Mouse (Mus musculus): ENCODE measurements around the gene Gm28038. TPM values are rescaled to one million over a fixed set of nuclear protein-coding genes. Genes with fewer than 3 reads are reported as not detected.

Gene Gm28038
- polyA plus RNA-seq, 1 experiment, result 114 TPM

DNA sequence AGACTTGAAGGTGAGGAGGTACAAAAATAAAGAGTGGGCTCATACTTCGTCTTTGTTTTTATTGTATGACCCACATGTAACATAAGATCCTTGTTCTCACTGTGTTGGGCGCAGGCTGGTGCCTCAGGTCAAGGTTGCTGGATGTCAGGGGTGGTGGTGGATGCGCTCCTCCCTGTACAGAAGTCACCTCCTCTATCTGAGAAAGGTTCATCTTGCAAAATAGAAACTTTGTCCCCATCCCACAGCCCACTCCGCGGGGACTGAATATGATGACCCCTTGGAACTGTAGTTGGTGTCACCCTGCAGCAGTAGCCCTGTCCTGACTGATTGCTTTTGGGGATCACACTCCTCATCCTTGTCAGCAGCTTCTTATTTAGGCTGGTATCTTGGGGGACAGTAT lies 33.8 kb upstream of the Gm28038 start:
- Histone ChIP-seq H3K9ac (ENCODE audit: low read depth, poor library complexity, severe bottlenecking) (no peak overlapping the region), H3K9me3 (replicated peaks; ENCODE audit: control insufficient read depth, insufficient read depth, low read length, poor library complexity, severe bottlenecking) (no peaks in the 10 kb centered on the region), H3K27me3 (ENCODE audit: control insufficient read depth, insufficient read depth, low read length, poor library complexity, severe bottlenecking) (no peaks in the 10 kb centered on the region), H3K27ac (ENCODE audit: insufficient read depth, low read length) (no peak overlapping the region), H3K4me3 (ENCODE audit: low read depth, low read length) (no peak overlapping the region), H3K36me3 (ENCODE audit: control insufficient read depth, insufficient read depth, low read length, poor library complexity, severe bottlenecking) (no peaks in the 10 kb centered on the region), H3K4me1 (ENCODE audit: control insufficient read depth, insufficient read depth, low read length) (peaks cover 2% of the 10 kb centered on the region)
- TF ChIP-seq CTCF (IDR thresholded peaks at IDR 0.05; ENCODE audit: low read depth, low read length) (no peak), POLR2A (IDR thresholded peaks at IDR 0.05; ENCODE audit: insufficient read depth, low read length) (no peak), EP300 (IDR thresholded peaks at IDR 0.05; ENCODE audit: insufficient read depth, low read depth, low read length) (no peak)

DNA sequence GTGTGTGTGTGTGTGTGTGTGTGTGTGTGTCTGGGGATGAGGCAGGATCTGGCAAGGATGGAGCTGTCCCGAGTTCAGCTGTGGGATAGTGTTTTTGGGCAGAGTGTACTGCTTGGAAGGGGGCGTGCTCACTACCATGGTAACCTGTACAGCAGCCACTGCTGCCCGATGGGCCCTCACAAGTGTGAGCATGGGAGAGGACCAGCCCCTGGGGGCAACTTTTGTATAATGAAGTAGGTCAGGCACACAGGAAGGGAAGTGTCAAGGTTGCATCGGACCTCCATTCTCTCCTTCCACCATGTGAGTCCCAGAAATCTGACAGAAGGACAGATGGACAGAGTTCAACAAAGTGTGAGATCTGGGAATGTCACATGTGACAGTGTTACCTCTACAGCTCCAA lies 33.2 kb upstream of the Gm28038 start:
- Histone ChIP-seq H3K27me3 (ENCODE audit: control insufficient read depth, insufficient read depth, low read length, poor library complexity, severe bottlenecking) (no peaks in the 10 kb centered on the region), H3K9me3 (replicated peaks; ENCODE audit: control insufficient read depth, insufficient read depth, low read length, poor library complexity, severe bottlenecking) (no peaks in the 10 kb centered on the region), H3K4me3 (ENCODE audit: low read depth, low read length) (no peak overlapping the region), H3K36me3 (ENCODE audit: control insufficient read depth, insufficient read depth, low read length, poor library complexity, severe bottlenecking) (no peaks in the 10 kb centered on the region), H3K9ac (ENCODE audit: low read depth, poor library complexity, severe bottlenecking) (no peak overlapping the region), H3K4me1 (ENCODE audit: control insufficient read depth, insufficient read depth, low read length) (peaks cover 2% of the 10 kb centered on the region), H3K27ac (ENCODE audit: insufficient read depth, low read length) (no peak overlapping the region)
- TF ChIP-seq EP300 (IDR thresholded peaks at IDR 0.05; ENCODE audit: insufficient read depth, low read depth, low read length) (no peak), POLR2A (IDR thresholded peaks at IDR 0.05; ENCODE audit: insufficient read depth, low read length) (no peak), CTCF (IDR thresholded peaks at IDR 0.05; ENCODE audit: low read depth, low read length) (no peak)

DNA sequence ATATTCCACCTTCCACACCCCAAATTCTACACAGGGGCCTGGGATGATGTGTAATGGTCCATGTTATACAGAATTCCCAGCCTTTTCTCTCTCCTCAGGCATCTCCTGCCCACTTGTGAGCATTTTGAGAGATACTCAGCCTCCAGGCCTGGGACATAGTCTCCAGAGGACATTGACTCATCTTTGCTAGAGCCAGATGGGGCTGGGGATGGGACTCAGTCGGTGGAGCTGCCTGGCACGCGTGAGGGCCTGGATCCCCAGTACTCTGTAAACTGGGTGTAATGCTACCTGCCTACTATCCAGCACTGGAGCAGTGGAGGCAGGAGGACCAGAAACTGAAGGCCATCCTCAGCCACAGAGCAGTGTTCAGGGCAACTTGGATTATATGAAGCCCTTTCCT lies 31.7 kb upstream of the Gm28038 start:
- Histone ChIP-seq H3K36me3 (ENCODE audit: control insufficient read depth, insufficient read depth, low read length, poor library complexity, severe bottlenecking) (no peaks in the 10 kb centered on the region), H3K9me3 (replicated peaks; ENCODE audit: control insufficient read depth, insufficient read depth, low read length, poor library complexity, severe bottlenecking) (no peaks in the 10 kb centered on the region), H3K27ac (ENCODE audit: insufficient read depth, low read length) (no peak overlapping the region), H3K9ac (ENCODE audit: low read depth, poor library complexity, severe bottlenecking) (no peak overlapping the region), H3K4me1 (ENCODE audit: control insufficient read depth, insufficient read depth, low read length) (peaks cover 4% of the 10 kb centered on the region), H3K4me3 (ENCODE audit: low read depth, low read length) (no peak overlapping the region), H3K27me3 (ENCODE audit: control insufficient read depth, insufficient read depth, low read length, poor library complexity, severe bottlenecking) (no peaks in the 10 kb centered on the region)
- TF ChIP-seq CTCF (IDR thresholded peaks at IDR 0.05; ENCODE audit: low read depth, low read length), result no peak

DNA sequence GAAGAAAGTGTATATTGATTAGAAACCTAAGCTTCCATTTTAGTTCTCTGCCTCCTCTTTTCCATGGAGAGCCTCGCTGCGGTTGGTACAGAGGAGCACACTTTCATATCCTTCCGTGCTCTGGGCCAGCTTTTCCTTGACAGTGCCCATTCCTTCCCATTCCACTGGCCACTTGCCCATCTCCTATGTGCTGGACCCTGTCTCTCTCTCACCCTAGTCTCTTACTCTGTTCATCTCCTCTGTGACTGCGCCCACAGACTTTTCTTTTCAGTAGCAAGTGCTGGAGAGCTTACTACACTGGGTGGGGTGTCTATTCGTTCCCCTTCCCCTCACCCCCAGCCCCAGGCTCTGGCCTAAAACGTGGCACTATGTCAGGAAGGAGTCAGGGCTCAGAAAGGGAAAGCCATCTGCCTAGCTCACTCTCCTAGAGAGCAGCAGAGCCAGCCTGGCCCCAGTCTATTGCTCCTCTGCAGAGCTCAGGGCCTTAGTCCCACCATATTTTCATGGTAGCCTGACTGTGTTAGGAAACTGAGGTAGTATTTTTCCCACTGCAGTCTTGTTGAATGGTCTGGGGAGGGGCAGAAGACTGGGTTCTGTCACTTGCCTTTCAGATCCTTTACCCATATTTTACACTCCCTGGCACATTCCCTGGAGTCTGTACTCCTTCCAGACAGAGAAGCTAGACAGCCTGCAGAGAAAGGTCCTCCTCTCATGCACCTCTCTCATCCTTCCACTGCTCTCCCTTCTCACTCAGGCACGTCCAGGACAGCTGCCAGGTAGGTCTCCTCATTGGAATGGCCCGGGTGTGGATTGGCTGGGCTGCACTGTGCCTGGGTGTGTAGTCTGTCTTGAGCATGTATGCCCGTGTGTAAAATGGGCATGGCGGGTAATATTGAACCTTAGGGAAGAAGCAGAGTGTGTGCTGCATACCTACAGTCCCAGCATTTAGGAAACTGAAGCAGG lies 30.4 kb upstream of the Gm28038 start:
- no peak overlapping the region for H3K9ac ChIP-seq (ENCODE audit: low read depth, poor library complexity, severe bottlenecking)
- peaks cover 4% of the 10 kb centered on the region for H3K4me1 ChIP-seq (ENCODE audit: control insufficient read depth, insufficient read depth, low read length)
- no peak overlapping the region for H3K4me3 ChIP-seq (ENCODE audit: low read depth, low read length)
- H3K27ac ChIP-seq (ENCODE audit: insufficient read depth, low read length), result 0 out of 2 replicates have a peak overlapping the region, but pooled peaks have one; percentile 1
- H3K27me3 ChIP-seq (ENCODE audit: control insufficient read depth, insufficient read depth, low read length, poor library complexity, severe bottlenecking), result no peaks in the 10 kb centered on the region
- no peaks in the 10 kb centered on the region for H3K9me3 ChIP-seq (replicated peaks; ENCODE audit: control insufficient read depth, insufficient read depth, low read length, poor library complexity, severe bottlenecking)
- TF ChIP-seq EP300 (IDR thresholded peaks at IDR 0.05; ENCODE audit: insufficient read depth, low read depth, low read length) (no peak), POLR2A (IDR thresholded peaks at IDR 0.05; ENCODE audit: insufficient read depth, low read length) (no peak), CTCF (IDR thresholded peaks at IDR 0.05; ENCODE audit: low read depth, low read length) (no peak)
- H3K36me3 ChIP-seq (ENCODE audit: control insufficient read depth, insufficient read depth, low read length, poor library complexity, severe bottlenecking), result 0 out of 2 replicates have a peak, but pooled peaks cover 3% of the 10 kb centered on the region

DNA sequence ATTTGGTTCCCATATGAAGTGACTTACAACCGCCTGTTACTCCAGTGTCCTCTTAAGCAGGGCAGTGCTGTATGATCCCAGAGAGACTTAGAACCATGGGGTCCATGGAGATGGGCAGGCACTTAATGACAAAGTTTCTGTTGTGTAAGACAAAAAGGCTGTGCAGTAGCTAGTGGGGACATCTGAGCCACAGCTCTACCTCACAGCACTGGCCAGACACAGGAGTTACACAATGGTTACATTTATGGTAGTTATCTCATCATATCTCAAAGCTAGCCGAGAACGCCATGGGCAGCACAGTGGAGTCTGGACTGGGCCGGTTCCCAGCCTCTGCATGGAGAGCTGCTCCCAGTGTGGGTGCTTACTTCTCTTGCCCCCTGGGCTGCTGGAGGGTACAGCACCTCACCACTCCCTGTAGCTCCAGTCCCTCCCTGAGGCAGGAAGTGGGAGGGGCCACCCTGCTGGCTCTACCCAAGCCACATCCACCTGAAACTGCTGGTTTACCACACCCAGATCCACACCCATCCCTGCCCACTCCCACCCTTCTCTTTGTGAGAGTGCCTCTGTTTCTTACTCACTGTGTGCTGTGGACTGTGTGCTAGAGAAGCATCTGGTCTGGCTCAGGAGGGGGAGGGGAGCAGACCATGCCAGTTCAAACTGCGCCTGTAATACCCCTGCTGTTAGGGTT lies 29.3 kb upstream of the Gm28038 start:
- peak overlapping the region; percentile 76 for H3K27ac ChIP-seq (ENCODE audit: insufficient read depth, low read length)
- peaks cover 4% of the 10 kb centered on the region for H3K4me1 ChIP-seq (ENCODE audit: control insufficient read depth, insufficient read depth, low read length)
- no peak overlapping the region for H3K4me3 ChIP-seq (ENCODE audit: low read depth, low read length)
- H3K36me3 ChIP-seq (ENCODE audit: control insufficient read depth, insufficient read depth, low read length, poor library complexity, severe bottlenecking), result 0 out of 2 replicates have a peak, but pooled peaks cover 3% of the 10 kb centered on the region
- TF ChIP-seq POLR2A (IDR thresholded peaks at IDR 0.05; ENCODE audit: insufficient read depth, low read length) (no peak), CTCF (IDR thresholded peaks at IDR 0.05; ENCODE audit: low read depth, low read length) (no peak), EP300 (IDR thresholded peaks at IDR 0.05; ENCODE audit: insufficient read depth, low read depth, low read length) (peak; percentile 81)
- no peaks in the 10 kb centered on the region for H3K9me3 ChIP-seq (replicated peaks; ENCODE audit: control insufficient read depth, insufficient read depth, low read length, poor library complexity, severe bottlenecking)
- no peaks in the 10 kb centered on the region for H3K27me3 ChIP-seq (ENCODE audit: control insufficient read depth, insufficient read depth, low read length, poor library complexity, severe bottlenecking)
- no peak overlapping the region for H3K9ac ChIP-seq (ENCODE audit: low read depth, poor library complexity, severe bottlenecking)

DNA sequence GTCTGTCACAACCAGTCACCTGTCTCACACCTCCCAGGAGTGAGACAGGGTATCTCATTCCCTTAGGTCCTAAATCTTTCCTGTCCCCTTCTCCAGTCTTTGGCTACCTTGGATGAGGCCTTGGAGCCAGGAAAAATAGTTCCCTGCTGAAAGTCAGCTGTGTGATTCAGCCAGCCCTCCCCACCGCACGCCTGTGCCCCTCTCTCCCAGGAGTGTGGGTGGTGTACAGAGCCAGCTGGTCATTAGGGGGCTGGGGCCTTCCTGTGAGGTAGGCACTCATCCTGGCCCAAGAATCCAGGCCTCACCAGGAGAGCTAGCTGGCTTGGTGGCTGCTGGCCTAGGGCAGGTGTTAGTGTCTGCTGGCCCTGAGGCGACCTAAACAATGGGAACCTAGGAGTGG lies 28.3 kb upstream of the Gm28038 start:
- H3K4me3 ChIP-seq (ENCODE audit: low read depth, low read length), result no peak overlapping the region
- H3K36me3 ChIP-seq (ENCODE audit: control insufficient read depth, insufficient read depth, low read length, poor library complexity, severe bottlenecking), result peaks cover 6% of the 10 kb centered on the region; the same call in 1 of the 2 replicates
- H3K9ac ChIP-seq (ENCODE audit: low read depth, poor library complexity, severe bottlenecking), result no peak overlapping the region
- no peaks in the 10 kb centered on the region for H3K27me3 ChIP-seq (ENCODE audit: control insufficient read depth, insufficient read depth, low read length, poor library complexity, severe bottlenecking)
- peak overlapping the region; percentile 76 for H3K27ac ChIP-seq (ENCODE audit: insufficient read depth, low read length)
- TF ChIP-seq POLR2A (IDR thresholded peaks at IDR 0.05; ENCODE audit: insufficient read depth, low read length), result no peak
- TF ChIP-seq CTCF (IDR thresholded peaks at IDR 0.05; ENCODE audit: low read depth, low read length), result no peak
- no peak for TF ChIP-seq EP300 (IDR thresholded peaks at IDR 0.05; ENCODE audit: insufficient read depth, low read depth, low read length)
- peaks cover 4% of the 10 kb centered on the region for H3K4me1 ChIP-seq (ENCODE audit: control insufficient read depth, insufficient read depth, low read length)
- H3K9me3 ChIP-seq (replicated peaks; ENCODE audit: control insufficient read depth, insufficient read depth, low read length, poor library complexity, severe bottlenecking), result no peaks in the 10 kb centered on the region

Data from ES-Bruce4 (cell line).